ENCODE assay signal across 17 mouse cellular contexts in the genomic region with DNA sequence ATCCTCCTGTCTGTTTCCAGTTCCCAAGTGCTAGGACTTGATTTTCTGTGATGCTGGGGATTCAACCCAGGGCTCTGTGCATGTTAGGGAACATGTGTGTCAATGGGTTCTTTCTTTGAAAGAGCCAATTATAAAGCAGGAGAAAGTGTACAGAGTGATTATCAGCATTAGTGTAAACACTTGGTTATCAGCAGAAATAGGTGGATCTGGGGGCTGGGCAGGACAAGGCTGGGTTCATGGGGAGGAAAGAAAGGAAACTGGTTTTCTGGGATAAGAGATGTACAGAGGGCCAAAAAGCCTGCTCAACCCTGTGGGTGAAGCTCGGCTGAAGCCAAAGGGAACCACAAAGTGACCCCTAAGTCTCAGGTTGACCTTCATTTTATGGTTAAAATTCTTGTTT.
"Had no signal": no experiment of that assay in that cellular context is flagged by ENCODE, and none has a peak within 500 bp of the region (broad histone marks: within the 10 kb centered on the region; RNA-seq: fewer than 3 reads in every experiment).

No protein-coding gene starts in this region.

- ATAC-seq: liver, embryonic 12.5 days had no signal

- H3K9me3 ChIP-seq: limb, embryonic 10.5 days; limb, embryonic 13.5 days; liver, embryonic 12.5 days; liver, embryonic 15.5 days had no signal

- H3K36me3 ChIP-seq: limb, embryonic 10.5 days; limb, embryonic 13.5 days; liver, embryonic 12.5 days; liver, embryonic 15.5 days had no signal

- H3K9ac ChIP-seq: limb, embryonic 13.5 days; liver, embryonic 12.5 days; liver, embryonic 15.5 days had no signal

- H3K4me3 ChIP-seq: layer of hippocampus, adult 2 months; limb, embryonic 10.5 days; limb, embryonic 13.5 days; liver, embryonic 12.5 days; liver, embryonic 15.5 days had no signal

- H3K27ac ChIP-seq: layer of hippocampus, adult 2 months; limb, embryonic 10.5 days; limb, embryonic 13.5 days; liver, embryonic 12.5 days; liver, embryonic 15.5 days had no signal

- H3K27me3 ChIP-seq: limb, embryonic 13.5 days; liver, embryonic 12.5 days; liver, embryonic 15.5 days had no signal

- DNase-seq: kidney, adult 18-20 months; kidney, adult 9 months; kidney, postnatal 14 days; kidney, postnatal 4 days; layer of hippocampus, adult 9-11 months; liver; lung, adult 18-20 months; lung, postnatal 10 days; lung, postnatal 4 days; midbrain, embryonic 14.5 days; thymus, postnatal 25 days had no signal

- H3K4me2 ChIP-seq: limb, embryonic 13.5 days; liver, embryonic 12.5 days; liver, embryonic 15.5 days; midbrain, embryonic 11.5 days had no signal
